Mouse (Mus musculus): ENCODE measurements at regions not wholly inside any gene's neighbourhood (a gene's known extent, or its start where the extent isn't known, plus 50 kb on each side); places are given as distances from the start of the nearest gene placed in this dataset.
"Not testable (repeated sequence)": the region's sequence is repeated elsewhere in the genome, so short reads cannot be mapped to it uniquely, and the experiment has no call there.

GRCm38 (mm10) chr2:149296936-149297335, 107.9 kb upstream of the Cst10 start:
- not testable (repeated sequence) for TF ChIP-seq CTCF (conservative IDR thresholded peaks at IDR 0.05; ENCODE audit: insufficient read depth, insufficient read length, low read depth, low read length); POLR2A (IDR thresholded peaks at IDR 0.05; ENCODE audit: low read depth, low read length)
